Mouse (Mus musculus) testis, adult 2 months (tissue): ENCODE measurements at regions not wholly inside any gene's neighbourhood (a gene's known extent, or its start where the extent isn't known, plus 50 kb on each side); places are given as distances from the start of the nearest gene placed in this dataset.

Experiments used
- CTCF ChIP-seq: fragments of 200-500 bp; IDR thresholded peaks from 2 replicates; pipeline ENCODE4 v1.5.1; 2012; ENCODE audit warnings: low read depth, mild to moderate bottlenecking, inconsistent platforms, low read length, moderate library complexity; ENCODE audit not compliant: control insufficient read depth, insufficient read depth, insufficient replicate concordance
- POLR2A ChIP-seq: fragments of 200-500 bp; IDR thresholded peaks from 2 replicates; pipeline ENCODE4 v1.6.1; 2012; ENCODE audit warnings: low read depth, mild to moderate bottlenecking, inconsistent platforms, low read length, moderate library complexity; ENCODE audit not compliant: control insufficient read depth

DNA sequence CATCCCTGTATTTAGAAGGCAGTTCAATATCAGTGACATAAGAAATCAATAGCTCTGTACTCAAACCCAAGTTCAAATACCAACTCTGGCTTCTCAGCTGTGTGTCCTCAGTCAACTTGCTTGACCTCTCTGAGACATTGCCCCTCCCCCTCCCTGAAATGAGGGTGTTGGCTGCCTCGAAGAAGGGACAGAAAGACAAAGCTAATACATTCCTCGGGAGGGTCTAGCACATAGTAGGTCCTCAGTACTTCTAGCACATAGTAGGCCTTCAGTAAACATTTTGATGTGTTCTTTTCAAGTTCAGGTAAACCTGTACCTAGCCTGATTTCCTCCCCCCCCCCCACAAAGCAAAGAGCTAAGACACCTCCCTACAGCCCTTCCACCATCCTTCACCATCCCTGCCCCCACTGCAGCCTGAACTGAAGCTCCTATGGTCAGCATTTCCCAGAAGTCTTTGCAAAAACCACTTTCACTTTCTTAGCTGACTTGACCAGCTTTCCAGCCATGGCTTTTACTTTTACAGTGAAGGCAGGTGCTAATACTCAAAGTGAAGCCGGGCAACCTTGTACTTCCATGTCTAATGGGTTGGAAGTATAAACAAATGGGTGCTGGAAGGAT lies 133.7 kb upstream of the Lhx5 start:
- no peak for TF ChIP-seq CTCF
- no peak for TF ChIP-seq POLR2A
